Mouse (Mus musculus): Measurements from ENCODE around the gene Epb41.

Epb41 gene

GRCm38 (mm10) chr4:132048011-132048991, 26.8 kb downstream of the Epb41 start:
- DNase-seq (ENCODE audit: low read depth, low spot score): peak; percentile 85

- DNase-seq (ENCODE audit: low read depth, low spot score): no peak
Observed at GRCm38 (mm10) chr4:132043726-132044125, 31.4 kb downstream of the Epb41 start.

- peak; percentile 20 for DNase-seq (ENCODE audit: low read depth, low spot score)
Observed at GRCm38 (mm10) chr4:132041471-132042332, 33.4 kb downstream of the Epb41 start.

- DNase-seq (ENCODE audit: low read depth, low spot score): peak; percentile 88
Observed at GRCm38 (mm10) chr4:132039975-132040645, 35.0 kb downstream of the Epb41 start.

- no peak for DNase-seq (ENCODE audit: low read depth, low spot score)
Observed at GRCm38 (mm10) chr4:132039521-132039920, 35.6 kb downstream of the Epb41 start.

- DNase-seq (ENCODE audit: low read depth, low spot score): no peak
Observed at GRCm38 (mm10) chr4:132038809-132039208, 36.3 kb downstream of the Epb41 start.

GRCm38 (mm10) chr4:132037991-132038390, 37.1 kb downstream of the Epb41 start:
- no peak for DNase-seq (ENCODE audit: low read depth, low spot score)

- no peak for DNase-seq (ENCODE audit: low read depth, low spot score)
Observed at GRCm38 (mm10) chr4:132037137-132037536, 38.0 kb downstream of the Epb41 start.

GRCm38 (mm10) chr4:132034242-132034641, 40.9 kb downstream of the Epb41 start:
- DNase-seq (ENCODE audit: low read depth, low spot score): no peak

- peak; percentile 40 for DNase-seq (ENCODE audit: low read depth, low spot score)
Observed at GRCm38 (mm10) chr4:132033183-132033582, 41.9 kb downstream of the Epb41 start.

- DNase-seq (ENCODE audit: low read depth, low spot score): peak; percentile 64
Observed at GRCm38 (mm10) chr4:132029851-132030741, 45.0 kb downstream of the Epb41 start.

- no peak for DNase-seq (ENCODE audit: low read depth, low spot score)
Observed at GRCm38 (mm10) chr4:132027806-132028205, 47.3 kb downstream of the Epb41 start.

- DNase-seq (ENCODE audit: low read depth, low spot score): no peak
Observed at GRCm38 (mm10) chr4:132027167-132027566, 48.0 kb downstream of the Epb41 start.

- no peak for DNase-seq (ENCODE audit: low read depth, low spot score)
Observed at GRCm38 (mm10) chr4:132025738-132026527, 49.2 kb downstream of the Epb41 start.

- DNase-seq (ENCODE audit: low read depth, low spot score): no peak
Observed at GRCm38 (mm10) chr4:132025264-132025663, 49.9 kb downstream of the Epb41 start.

- DNase-seq (ENCODE audit: low read depth, low spot score): no peak
Observed at GRCm38 (mm10) chr4:132023816-132024215, 51.3 kb downstream of the Epb41 start.

- peak; percentile 37 for DNase-seq (ENCODE audit: low read depth, low spot score)
Observed at GRCm38 (mm10) chr4:132022639-132023038, 52.5 kb downstream of the Epb41 start.

- DNase-seq (ENCODE audit: low read depth, low spot score): no peak
Observed at GRCm38 (mm10) chr4:132021883-132022282, 53.2 kb downstream of the Epb41 start.

GRCm38 (mm10) chr4:132018547-132018946, 56.6 kb downstream of the Epb41 start:
- DNase-seq (ENCODE audit: low read depth, low spot score): no peak

- DNase-seq (ENCODE audit: low read depth, low spot score): no peak
Observed at GRCm38 (mm10) chr4:132015374-132015773, 59.7 kb downstream of the Epb41 start.

Measured in A20 (cell line).